Mouse (Mus musculus): ENCODE data around the gene C2cd4c. TPM values are rescaled to one million over a fixed set of nuclear protein-coding genes. Genes with fewer than 3 reads are reported as not detected.

The C2cd4c gene
- 0.54 and 0.60 TPM in 2 replicates for polyA plus RNA-seq (2015; fragmentation: Nextera tagmentation; extraction: Ambion mirVana)

DNA sequence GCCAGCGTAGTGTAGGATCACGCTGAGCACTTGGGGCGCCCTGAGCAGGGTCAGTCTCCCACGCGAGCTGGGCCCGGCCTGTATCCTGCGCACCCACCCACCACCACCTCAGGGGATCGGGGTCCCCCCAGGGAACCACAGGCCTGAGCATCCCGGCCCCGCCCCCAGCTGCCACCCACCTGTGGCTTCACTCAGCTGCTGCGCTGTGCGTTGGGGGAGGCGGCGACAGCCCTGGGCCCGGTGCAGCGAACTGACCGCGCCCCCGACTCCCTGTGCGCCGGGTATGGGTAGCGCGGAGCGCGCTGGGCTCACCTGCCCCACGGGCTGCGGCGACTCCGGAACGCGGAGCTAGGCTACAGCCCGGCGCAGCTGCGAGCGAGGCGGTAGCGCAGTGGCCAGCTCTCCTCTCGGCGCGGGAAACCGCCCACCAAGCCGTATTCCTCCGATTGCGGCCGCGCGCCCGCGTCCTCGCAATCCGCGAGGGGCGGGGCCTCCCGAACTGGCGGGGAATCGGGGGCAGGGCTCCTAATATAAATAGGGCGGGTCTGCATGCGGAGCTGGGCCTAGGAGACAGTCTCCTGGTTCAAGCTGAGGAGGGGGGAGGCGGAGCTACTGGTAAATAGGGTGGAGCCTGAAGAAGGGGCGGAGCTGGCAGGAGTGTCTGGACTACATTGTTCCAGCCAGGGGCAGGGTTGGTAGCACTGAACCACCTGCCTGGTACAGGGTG, at the start of gene C2cd4c:
C2cd4c (minus strand) TSS at position 448 of the 727 bp plus-strand sequence.
- ATAC-seq (ENCODE audit: low FRiP score, low read depth): peak; percentile 90
- H3K36me3 ChIP-seq: no peaks in the 10 kb centered on the region; the same call in 1 of the 2 replicates
- whole genome bisulfite sequencing: 1% methylated on average over 60 of the region's 60 CpGs
- peaks cover 28% of the 10 kb centered on the region for H3K4me1 ChIP-seq (replicated peaks)
- peak within 1 kb of the TSS; percentile 66 for H3K9ac ChIP-seq
- peaks cover 19% of the 10 kb centered on the region for H3K27me3 ChIP-seq
- H3K9me3 ChIP-seq: no peaks in the 10 kb centered on the region
- peak within 1 kb of the TSS; percentile 69 for H3K4me3 ChIP-seq
- H3K4me2 ChIP-seq: peak within 1 kb of the TSS; percentile 97
- H3K27ac ChIP-seq (replicated peaks): peak within 1 kb of the TSS; percentile 50; the same call in 1 of the 2 replicates

GRCm38 (mm10) chr10:79661861-79662260, 48.0 kb upstream of the C2cd4c start:
- Histone ChIP-seq H3K4me3 (no peak overlapping the region), H3K27me3 (no peaks in the 10 kb centered on the region), H3K9ac (no peak overlapping the region), H3K36me3 (no peaks in the 10 kb centered on the region), H3K4me1 (replicated peaks) (no peaks in the 10 kb centered on the region), H3K27ac (replicated peaks) (no peak overlapping the region), H3K4me2 (no peak overlapping the region), H3K9me3 (no peaks in the 10 kb centered on the region)
- no peak for ATAC-seq (ENCODE audit: low FRiP score, low read depth)
- WGBS: 48% methylated on average over 3 of the region's 3 CpGs

DNA sequence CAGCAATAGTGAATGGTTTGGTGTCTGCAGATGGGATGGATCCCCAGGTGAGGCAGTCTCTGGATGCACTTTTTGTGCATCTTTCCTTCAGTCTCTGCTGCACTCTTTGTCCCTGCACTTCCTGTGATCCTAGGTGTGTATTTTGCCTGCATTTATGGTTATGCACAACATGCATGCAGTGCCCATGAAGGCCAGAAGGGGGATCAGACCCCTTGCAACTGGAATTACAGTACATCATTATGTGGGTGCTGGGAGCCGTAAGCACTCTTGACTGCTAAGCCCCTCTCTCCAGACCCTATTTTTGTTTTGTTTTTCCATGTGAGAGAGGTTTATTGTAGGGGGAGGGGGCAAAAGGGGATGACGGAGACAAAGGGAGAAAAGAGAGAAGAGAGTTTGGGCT, 46.5 kb upstream of the C2cd4c start:
- Histone ChIP-seq H3K27me3 (no peaks in the 10 kb centered on the region), H3K9me3 (no peaks in the 10 kb centered on the region), H3K4me2 (no peak overlapping the region), H3K36me3 (no peaks in the 10 kb centered on the region), H3K9ac (no peak overlapping the region), H3K4me3 (no peak overlapping the region), H3K27ac (replicated peaks) (no peak overlapping the region), H3K4me1 (replicated peaks) (peaks cover 4% of the 10 kb centered on the region)
- 78% methylated on average over 2 of the region's 2 CpGs for WGBS
- ATAC-seq (ENCODE audit: low FRiP score, low read depth): no peak

GRCm38 (mm10) chr10:79658829-79659228, 45.0 kb upstream of the C2cd4c start:
- H3K27ac ChIP-seq (replicated peaks): no peak overlapping the region
- no peaks in the 10 kb centered on the region for H3K9me3 ChIP-seq
- no peak for ATAC-seq (ENCODE audit: low FRiP score, low read depth)
- H3K9ac ChIP-seq: no peak overlapping the region
- H3K36me3 ChIP-seq: no peaks in the 10 kb centered on the region
- H3K4me3 ChIP-seq: no peak overlapping the region
- no peaks in the 10 kb centered on the region for H3K27me3 ChIP-seq
- WGBS: 18% methylated on average over 4 of the region's 4 CpGs
- H3K4me2 ChIP-seq: no peak overlapping the region
- H3K4me1 ChIP-seq (replicated peaks): peaks cover 17% of the 10 kb centered on the region

DNA sequence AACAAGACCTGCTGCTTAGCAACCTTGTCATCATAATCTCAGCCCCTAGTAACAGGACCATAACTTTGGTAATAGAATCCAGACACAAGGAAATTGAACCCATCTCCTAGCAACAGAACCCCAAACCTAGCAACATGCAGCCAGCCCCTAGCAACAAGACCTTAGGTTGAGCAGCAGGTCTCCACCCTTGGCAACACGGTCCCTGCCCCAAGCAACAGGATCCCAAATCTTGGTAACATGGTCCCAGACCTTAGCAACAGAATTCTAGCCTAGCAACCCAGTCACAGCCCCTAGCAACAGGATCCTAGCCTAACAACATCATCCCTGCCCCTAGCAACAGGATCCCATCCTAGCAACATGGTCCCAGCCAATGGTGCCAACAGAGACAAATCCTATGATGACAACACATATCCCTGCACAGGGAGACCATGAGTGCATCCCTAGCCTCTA, 41.1 kb upstream of the C2cd4c start:
- Histone ChIP-seq H3K9me3 (no peaks in the 10 kb centered on the region), H3K4me2 (no peak overlapping the region)

GRCm38 (mm10) chr10:79652789-79653188, 39.0 kb upstream of the C2cd4c start:
- ATAC-seq (ENCODE audit: low FRiP score, low read depth): no peak
- Histone ChIP-seq H3K9ac (no peak overlapping the region), H3K4me2 (no peak overlapping the region), H3K27me3 (0 out of 2 replicates have a peak, but pooled peaks cover 5% of the 10 kb centered on the region), H3K36me3 (no peaks in the 10 kb centered on the region), H3K4me1 (replicated peaks) (peaks cover 17% of the 10 kb centered on the region), H3K4me3 (no peak overlapping the region), H3K27ac (replicated peaks) (no peak overlapping the region), H3K9me3 (no peaks in the 10 kb centered on the region)
- 75% methylated on average over 7 of the region's 7 CpGs for WGBS

More for the DNA sequence above, 41.1 kb upstream of the C2cd4c start:
- Histone ChIP-seq H3K4me1 (replicated peaks) (peaks cover 17% of the 10 kb centered on the region), H3K27ac (replicated peaks) (peak overlapping the region; percentile 73), H3K27me3 (0 out of 2 replicates have a peak, but pooled peaks cover 4% of the 10 kb centered on the region), H3K9ac (no peak overlapping the region), H3K4me3 (no peak overlapping the region), H3K36me3 (no peaks in the 10 kb centered on the region)
- WGBS: 4% methylated on average over 1 of the region's 1 CpGs
- ATAC-seq (ENCODE audit: low FRiP score, low read depth): peak; percentile 87

DNA sequence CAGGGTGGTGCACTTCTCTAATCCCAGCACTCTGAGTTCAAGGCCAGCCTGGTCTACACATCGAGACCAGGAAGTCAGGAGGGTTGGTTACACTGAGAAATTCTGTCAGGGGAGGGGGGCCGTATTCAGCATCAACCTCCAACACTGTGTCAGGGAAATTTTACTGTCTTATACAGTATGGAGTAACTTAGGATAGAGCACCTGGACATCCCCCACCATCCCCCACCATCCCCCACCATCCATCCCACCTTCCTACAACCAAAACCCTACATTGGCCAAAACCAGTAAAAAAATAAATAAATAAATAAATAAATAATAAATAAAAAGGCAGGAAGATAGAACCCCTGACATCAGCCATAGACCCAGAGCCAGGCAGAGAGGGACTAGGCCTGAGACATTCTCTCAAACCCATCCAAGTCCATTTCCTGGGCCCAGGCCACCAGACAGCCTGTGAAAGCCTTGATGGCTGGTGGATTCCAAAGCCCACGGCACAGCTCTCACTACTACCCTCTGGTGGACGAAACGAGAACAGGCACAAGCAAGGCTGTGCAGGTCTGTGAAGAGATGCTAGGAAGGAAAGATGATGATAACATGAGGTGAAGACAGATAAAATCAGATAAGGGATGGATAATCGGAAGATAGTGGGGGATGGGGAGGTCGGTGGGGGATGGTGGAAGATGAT, 35.4 kb upstream of the C2cd4c start:
- no peaks in the 10 kb centered on the region for H3K9me3 ChIP-seq
- H3K4me1 ChIP-seq (replicated peaks): peaks cover 2% of the 10 kb centered on the region
- no peak overlapping the region for H3K4me3 ChIP-seq
- peak; percentile 65; the same call in 1 of the 2 replicates for ATAC-seq (ENCODE audit: low FRiP score, low read depth)
- no peaks in the 10 kb centered on the region for H3K36me3 ChIP-seq
- H3K9ac ChIP-seq: no peak overlapping the region
- no peak overlapping the region for H3K27ac ChIP-seq (replicated peaks)
- H3K4me2 ChIP-seq: no peak overlapping the region
- H3K27me3 ChIP-seq: 0 out of 2 replicates have a peak, but pooled peaks cover 5% of the 10 kb centered on the region
- WGBS: 31% methylated on average over 7 of the region's 7 CpGs

- 0 out of 2 replicates have a peak, but pooled peaks cover 2% of the 10 kb centered on the region for H3K27me3 ChIP-seq
- no peaks in the 10 kb centered on the region for H3K36me3 ChIP-seq
- no peaks in the 10 kb centered on the region for H3K4me1 ChIP-seq (replicated peaks)
- 72% methylated on average over 8 of the region's 8 CpGs for WGBS
- no peaks in the 10 kb centered on the region for H3K9me3 ChIP-seq
- no peak within 1 kb of the TSS for H3K27ac ChIP-seq (replicated peaks)
- H3K4me2 ChIP-seq: no peak within 1 kb of the TSS
- no peak within 1 kb of the TSS for H3K4me3 ChIP-seq
- ATAC-seq (ENCODE audit: low FRiP score, low read depth): no peak
- H3K9ac ChIP-seq: no peak within 1 kb of the TSS
Measured at GRCm38 (mm10) chr10:79645711-79646110, 31.9 kb upstream of the C2cd4c start, which contains the start of gene Odf3l2. TSS of gene Odf3l2 (minus strand) at chr10:79645738.

DNA sequence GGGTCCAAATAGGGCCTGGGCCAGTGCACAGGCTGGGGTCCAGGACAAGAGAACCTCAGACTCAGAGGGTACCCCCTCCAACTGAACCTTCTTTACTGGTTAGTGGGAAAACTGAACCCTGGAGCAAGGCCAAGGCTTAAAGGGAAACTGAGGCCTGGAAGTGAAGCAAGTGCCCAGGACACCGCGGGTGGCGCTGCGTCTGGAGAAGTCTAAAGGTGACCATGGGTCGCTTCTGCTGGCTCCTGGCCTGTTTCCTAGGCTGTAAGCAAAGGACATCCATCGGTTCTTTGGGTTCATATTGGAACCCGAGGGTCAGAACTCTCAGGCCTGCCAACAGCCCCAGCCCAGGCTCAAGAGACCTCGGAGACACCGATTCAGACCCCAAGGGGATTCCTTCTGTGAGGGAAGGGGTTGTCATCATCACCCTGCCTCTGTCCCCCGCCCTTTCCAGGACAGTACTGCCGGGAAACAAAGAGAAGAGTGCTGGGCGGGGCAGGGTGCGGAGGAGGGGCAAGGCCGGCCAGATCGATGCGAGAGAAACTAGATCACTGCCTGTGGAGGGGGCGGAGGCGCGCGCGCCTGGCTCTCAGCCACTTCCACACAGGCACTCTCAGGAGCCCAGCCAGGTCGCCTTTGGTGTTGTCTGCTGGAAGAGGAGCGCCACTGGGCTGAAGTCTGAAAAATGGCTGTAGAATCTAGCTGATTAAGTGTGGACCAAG, 24.8 kb upstream of the C2cd4c start:
- no peaks in the 10 kb centered on the region for H3K27me3 ChIP-seq
- H3K4me2 ChIP-seq: peak overlapping the region; percentile 93
- H3K9me3 ChIP-seq: no peaks in the 10 kb centered on the region
- 3% methylated on average over 23 of the region's 23 CpGs for WGBS
- H3K27ac ChIP-seq (replicated peaks): peak overlapping the region; percentile 94
- H3K4me1 ChIP-seq (replicated peaks): peaks cover 29% of the 10 kb centered on the region
- H3K9ac ChIP-seq: peak overlapping the region; percentile 78
- no peaks in the 10 kb centered on the region for H3K36me3 ChIP-seq
- peak; percentile 23; the same call in 1 of the 2 replicates for ATAC-seq (ENCODE audit: low FRiP score, low read depth)
- peak overlapping the region; percentile 76; the same call in 1 of the 2 replicates for H3K4me3 ChIP-seq

GRCm38 (mm10) chr10:79637128-79638110, 23.6 kb upstream of the C2cd4c start, which contains the start of gene Shc2:
TSS of gene Shc2 (minus strand) at chr10:79637918.
- Histone ChIP-seq H3K36me3 (no peaks in the 10 kb centered on the region), H3K9me3 (no peaks in the 10 kb centered on the region), H3K9ac (peak within 1 kb of the TSS; percentile 78), H3K27me3 (no peaks in the 10 kb centered on the region), H3K4me3 (peak within 1 kb of the TSS; percentile 76), H3K4me2 (peak within 1 kb of the TSS; percentile 93), H3K27ac (replicated peaks) (peak within 1 kb of the TSS; percentile 94), H3K4me1 (replicated peaks) (peaks cover 33% of the 10 kb centered on the region)
- under 1% methylated on average over 101 of the region's 116 CpGs for WGBS
- ATAC-seq (ENCODE audit: low FRiP score, low read depth): peak; percentile 88

DNA sequence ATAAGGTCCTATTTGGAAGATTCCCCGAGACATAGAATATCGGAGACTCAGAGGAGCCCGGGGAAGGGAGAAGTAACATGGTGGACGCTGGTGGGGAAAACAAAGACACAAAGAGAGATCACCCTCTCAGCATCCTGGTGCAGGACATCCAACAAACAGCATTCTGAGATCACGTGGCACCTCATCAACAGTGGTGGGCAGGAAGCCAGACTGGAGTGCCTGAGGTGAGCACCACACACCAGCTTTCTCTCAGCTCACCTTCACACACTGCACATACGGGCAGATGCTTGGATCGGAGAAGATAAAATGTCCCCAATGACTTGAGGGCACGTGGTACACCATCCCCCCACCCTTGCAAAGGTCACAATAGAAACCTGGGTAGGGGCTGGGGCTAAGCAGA, 22.5 kb upstream of the C2cd4c start:
- no peaks in the 10 kb centered on the region for H3K36me3 ChIP-seq
- 75% methylated on average over 8 of the region's 8 CpGs for WGBS
- peak overlapping the region; percentile 93 for H3K4me2 ChIP-seq
- H3K4me3 ChIP-seq: peak overlapping the region; percentile 76
- ATAC-seq (ENCODE audit: low FRiP score, low read depth): 0 out of 2 replicates have a peak, but pooled peaks have one; percentile 2
- H3K27ac ChIP-seq (replicated peaks): peak overlapping the region; percentile 94
- H3K4me1 ChIP-seq (replicated peaks): peaks cover 33% of the 10 kb centered on the region
- H3K9ac ChIP-seq: peak overlapping the region; percentile 78
- H3K27me3 ChIP-seq: no peaks in the 10 kb centered on the region
- H3K9me3 ChIP-seq: no peaks in the 10 kb centered on the region
